Mouse (Mus musculus) small intestine, adult 2 months (tissue): ENCODE data around the gene Mink1. TPM values are rescaled to one million over a fixed set of nuclear protein-coding genes. Genes with fewer than 3 reads are reported as not detected.
"Not testable (repeated sequence)": the region's sequence is repeated elsewhere in the genome, so short reads cannot be mapped to it uniquely, and the experiment has no call there.

ENCODE experiments used
- H3K27ac ChIP-seq: fragments of 200-500 bp; 2 replicates; pipeline ENCODE4 v1.5.1; 2012; ENCODE audit warnings: low read depth, low read length, control low read depth, inconsistent platforms; ENCODE audit not compliant: insufficient read depth
- H3K27me3 ChIP-seq: fragments of 200-500 bp; 2 replicates; pipeline ENCODE4 v1.6.1; 2012; ENCODE audit warnings: mild to moderate bottlenecking, moderate library complexity, low read length, inconsistent platforms; ENCODE audit not compliant: control insufficient read depth, insufficient read depth
- H3K36me3 ChIP-seq: fragments of 200-500 bp; 2 replicates; pipeline ENCODE4 v1.6.1; 2012; ENCODE audit warnings: mild to moderate bottlenecking, low read length, control low read depth, inconsistent platforms; ENCODE audit not compliant: control insufficient read depth, insufficient read depth
- H3K4me1 ChIP-seq: fragments of 200-500 bp; 2 replicates; pipeline ENCODE4 v1.6.1; 2012; ENCODE audit warnings: low read length, inconsistent platforms, mixed read lengths; ENCODE audit not compliant: control insufficient read depth, insufficient read depth, insufficient read length
- H3K4me3 ChIP-seq: fragments of 200-500 bp; 2 replicates; pipeline ENCODE4 v1.5.1; 2012; ENCODE audit warnings: low read depth, mild to moderate bottlenecking, control low read depth, inconsistent platforms, low read length, moderate library complexity
- CTCF ChIP-seq: fragments of 200-500 bp; IDR thresholded peaks from 2 replicates; pipeline ENCODE4 v1.5.1; 2012; ENCODE audit warnings: low read depth, mild to moderate bottlenecking, control low read depth, inconsistent platforms, low read length, moderate library complexity, mixed read lengths; ENCODE audit not compliant: insufficient replicate concordance, insufficient read length; ENCODE audit errors: extremely low read depth
- POLR2A ChIP-seq: fragments of 200-500 bp; IDR thresholded peaks from 2 replicates; pipeline ENCODE4 v1.6.1; 2012; ENCODE audit warnings: low read depth, mild to moderate bottlenecking, control low read depth, inconsistent platforms, low read length, moderate library complexity
- WGBS: fragments of 180-500 bp; shearing (Covaris S2); methylation state at CpG from one replicate; pipeline ENCODE4 v1.1.7; 2018; 5-methylcytosine and 5-hydroxymethylcytosine counted together
- polyA plus RNA-seq: library from polyadenylated mRNA; depleted of rRNA; stranded (reverse); fragments of >200 nt; gene quantifications from 2 replicates; pipeline ENCODE4 v1.2.3, GENCODE M21; 2012

The Mink1 gene
- polyA plus RNA-seq, 1 experiment = 82.0 TPM

DNA sequence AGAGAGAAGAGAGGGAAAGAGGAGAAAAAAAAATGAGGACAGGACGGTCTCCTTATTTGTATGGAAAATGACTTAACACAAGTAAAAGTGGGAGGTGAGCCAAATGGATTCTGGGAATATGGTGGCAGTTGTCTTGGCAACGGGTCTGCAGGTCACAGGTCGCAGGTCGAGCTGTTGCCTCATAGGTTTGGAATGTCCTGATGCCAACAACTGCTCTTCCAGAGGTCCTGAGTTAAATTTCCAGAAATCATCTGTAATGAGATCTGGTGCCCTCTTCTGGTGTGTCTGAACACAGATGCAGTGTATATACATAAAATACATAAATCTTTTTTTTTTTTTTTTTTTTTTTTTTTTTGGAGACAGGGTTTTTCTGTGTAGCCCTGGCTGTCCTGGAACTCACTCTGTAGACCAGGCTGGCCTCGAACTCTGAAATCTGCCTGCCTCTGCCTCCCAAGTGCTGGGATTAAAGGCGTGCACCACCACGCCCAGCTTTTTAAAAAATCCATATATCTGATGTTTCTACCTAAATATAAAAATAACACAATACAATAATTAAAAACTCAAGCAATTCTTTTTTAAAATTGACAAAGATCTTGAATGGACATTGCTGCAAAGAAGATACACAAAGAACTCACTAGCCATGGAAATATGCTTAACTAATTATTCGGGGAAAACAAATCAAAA is 39.2 kb upstream of the Mink1 start:
- 0 out of 2 replicates have a peak, but pooled peaks have one; percentile 7 for TF ChIP-seq CTCF
- not testable (repeated sequence) for H3K27ac ChIP-seq

DNA sequence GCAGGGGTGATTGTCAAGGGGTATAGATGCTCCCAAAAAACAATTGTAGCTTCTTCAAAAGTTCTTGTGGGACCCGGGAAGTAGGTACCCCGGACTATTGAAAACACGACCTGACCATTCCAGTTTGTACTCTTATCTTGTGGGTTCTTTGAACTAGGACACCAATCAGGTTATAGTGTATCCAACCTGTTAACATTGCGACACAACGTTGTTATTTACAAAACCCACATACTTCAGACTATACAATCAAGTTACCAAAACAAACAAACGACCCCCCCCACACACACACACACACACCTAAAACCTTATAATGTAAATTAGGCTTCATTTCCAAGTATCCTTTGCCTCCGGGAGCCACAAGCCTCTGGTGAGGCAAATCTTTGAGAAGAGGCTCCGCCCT is 37.9 kb upstream of the Mink1 start:
- Histone ChIP-seq H3K4me1 (peaks cover 7% of the 10 kb centered on the region), H3K27ac (no peak overlapping the region), H3K36me3 (peaks cover 20% of the 10 kb centered on the region), H3K4me3 (peak overlapping the region; percentile 19; the same call in 1 of the 2 replicates), H3K27me3 (no peaks in the 10 kb centered on the region)
- 2% methylated on average over 8 of the region's 8 CpGs for WGBS
- no peak for TF ChIP-seq CTCF
- TF ChIP-seq POLR2A = no peak

More for the DNA sequence above, 39.2 kb upstream of the Mink1 start:
- H3K36me3 ChIP-seq = peaks cover 20% of the 10 kb centered on the region
- peaks cover 15% of the 10 kb centered on the region for H3K4me1 ChIP-seq
- 88% methylated on average over 8 of the region's 8 CpGs for WGBS
- H3K4me3 ChIP-seq, H3K27me3 ChIP-seq: not testable (repeated sequence)

DNA sequence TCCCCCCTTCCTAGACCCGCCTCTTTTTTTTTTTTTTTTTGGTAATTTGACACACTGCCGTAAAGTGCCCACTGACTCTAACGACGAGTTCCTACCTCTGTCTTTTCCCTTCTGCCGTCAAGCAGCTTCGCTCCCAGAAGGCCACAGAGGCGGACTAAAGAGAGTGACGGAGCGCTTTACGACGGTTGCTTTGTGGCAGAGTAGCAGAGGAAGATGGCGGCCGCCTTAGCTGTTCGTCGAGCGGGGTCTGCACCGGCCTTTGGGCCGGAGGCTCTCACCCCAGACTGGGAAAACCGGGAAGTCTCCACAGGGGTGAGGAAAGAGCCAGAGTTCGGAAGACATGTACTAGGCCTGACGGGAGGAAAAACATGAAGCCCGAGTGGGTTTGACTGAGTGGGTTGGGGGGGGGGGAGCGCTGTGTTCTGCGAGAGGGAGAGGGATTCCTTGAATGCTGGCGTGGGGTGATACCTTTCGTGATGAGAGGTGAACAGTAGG is 37.5 kb upstream of the Mink1 start, which contains the start of gene Psmb6:
Gene Psmb6 (plus strand): TSS at position 184 of the 495 bp plus-strand sequence.
- no peak within 1 kb of the TSS for H3K27ac ChIP-seq
- WGBS = under 1% methylated on average over 25 of the region's 26 CpGs
- no peak for TF ChIP-seq CTCF
- TF ChIP-seq POLR2A = peak; percentile 91; the same call in 1 of the 2 replicates

DNA sequence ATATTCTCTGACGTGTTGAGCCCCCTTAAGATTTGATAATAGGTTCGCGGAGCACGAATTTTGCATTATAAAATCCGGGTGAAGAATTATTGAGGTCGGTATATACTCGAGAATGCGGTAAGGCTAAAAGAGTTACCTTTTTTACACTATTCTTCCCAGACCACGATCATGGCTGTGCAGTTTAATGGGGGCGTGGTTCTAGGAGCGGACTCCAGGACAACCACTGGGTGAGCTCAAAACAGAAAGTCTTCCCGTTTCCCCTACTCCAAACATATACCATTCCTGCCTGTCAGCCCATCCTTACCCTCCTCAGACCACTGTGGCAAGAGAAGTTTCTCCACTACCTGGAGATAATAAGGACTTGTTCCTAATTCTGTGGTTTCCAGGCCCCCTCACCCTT is 37.0 kb upstream of the Mink1 start:
- Histone ChIP-seq H3K27ac (no peak overlapping the region), H3K27me3 (no peaks in the 10 kb centered on the region), H3K4me1 (peaks cover 5% of the 10 kb centered on the region), H3K4me3 (peak overlapping the region; percentile 76), H3K36me3 (peaks cover 20% of the 10 kb centered on the region)
- TF ChIP-seq POLR2A (no peak), CTCF (no peak)
- WGBS = 2% methylated on average over 12 of the region's 12 CpGs

More for the DNA sequence above, 37.5 kb upstream of the Mink1 start, which contains the start of gene Psmb6:
- H3K4me1 ChIP-seq = peaks cover 5% of the 10 kb centered on the region
- H3K4me3 ChIP-seq = peak within 1 kb of the TSS; percentile 76
- H3K36me3 ChIP-seq = peaks cover 20% of the 10 kb centered on the region
- no peaks in the 10 kb centered on the region for H3K27me3 ChIP-seq

DNA sequence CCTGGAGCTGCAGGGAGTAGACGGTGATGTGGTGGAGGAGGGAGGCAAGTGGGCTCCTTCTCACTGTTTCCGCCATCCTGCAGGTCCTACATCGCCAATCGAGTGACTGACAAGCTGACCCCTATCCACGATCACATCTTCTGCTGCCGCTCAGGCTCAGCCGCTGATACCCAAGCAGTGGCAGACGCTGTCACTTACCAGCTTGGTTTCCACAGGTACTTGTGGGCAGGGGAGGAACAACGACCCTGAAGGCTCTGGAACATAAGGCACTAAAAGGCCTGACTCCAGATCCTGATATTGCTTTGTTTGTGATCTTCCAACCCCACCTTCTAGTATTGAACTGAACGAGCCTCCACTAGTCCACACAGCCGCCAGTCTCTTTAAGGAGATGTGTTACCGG is 36.5 kb upstream of the Mink1 start:
- peaks cover 5% of the 10 kb centered on the region for H3K4me1 ChIP-seq
- H3K36me3 ChIP-seq = peaks cover 20% of the 10 kb centered on the region
- no peak overlapping the region for H3K27ac ChIP-seq
- 85% methylated on average over 12 of the region's 12 CpGs for WGBS
- H3K27me3 ChIP-seq = no peaks in the 10 kb centered on the region
- no peak for TF ChIP-seq CTCF
- no peak for TF ChIP-seq POLR2A
- H3K4me3 ChIP-seq = no peak overlapping the region

DNA sequence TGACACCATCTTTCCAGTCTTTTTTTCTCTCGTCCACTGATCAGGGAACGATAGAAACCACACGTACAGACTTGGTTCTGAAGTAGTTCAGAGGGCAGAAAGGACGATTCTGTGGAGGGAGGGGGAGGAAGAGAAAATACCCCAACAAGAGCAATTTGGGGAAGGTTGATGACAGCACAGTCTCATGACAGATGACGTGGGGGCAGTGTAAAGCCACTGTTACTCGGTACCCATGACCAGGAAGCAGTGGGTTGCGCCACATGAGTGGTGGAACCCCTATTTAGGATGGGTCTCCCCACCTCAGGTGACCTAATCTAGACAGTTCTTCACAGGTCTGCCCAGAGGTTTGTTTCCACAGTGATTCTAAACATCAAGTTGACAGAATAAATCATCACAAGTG is 34.1 kb upstream of the Mink1 start:
- Histone ChIP-seq H3K4me1 (peaks cover 5% of the 10 kb centered on the region), H3K36me3 (peaks cover 20% of the 10 kb centered on the region), H3K27ac (no peak overlapping the region), H3K4me3 (no peak overlapping the region), H3K27me3 (no peaks in the 10 kb centered on the region)
- TF ChIP-seq CTCF (no peak), POLR2A (no peak)
- 79% methylated on average over 7 of the region's 7 CpGs for WGBS

DNA sequence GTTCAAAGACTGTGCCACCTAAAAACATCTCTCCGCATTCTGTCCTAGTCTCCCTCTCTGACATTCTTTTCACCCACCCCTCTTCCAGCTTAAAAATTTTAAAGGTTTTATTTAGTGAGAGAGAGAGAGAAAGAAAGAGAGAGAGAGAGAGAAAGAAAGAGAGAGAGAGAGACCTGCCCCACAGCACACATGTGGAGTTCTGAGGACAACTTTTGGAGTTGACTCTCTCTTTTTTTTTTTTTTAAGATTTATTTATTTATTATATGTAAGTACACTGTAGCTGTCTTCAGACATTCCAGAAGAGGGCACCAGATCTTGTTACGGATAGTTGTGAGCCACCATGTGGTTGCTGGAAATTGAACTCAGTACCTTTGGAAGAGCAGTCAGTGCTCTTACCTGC is 31.6 kb upstream of the Mink1 start:
- 64% methylated on average over 2 of the region's 2 CpGs for WGBS
- H3K27ac ChIP-seq, H3K4me1 ChIP-seq: not testable (repeated sequence)

More for the DNA sequence above, 31.6 kb upstream of the Mink1 start:
- not testable (repeated sequence) for H3K27me3 ChIP-seq, H3K4me3 ChIP-seq
- peaks cover 20% of the 10 kb centered on the region for H3K36me3 ChIP-seq
